Mouse (Mus musculus) v-Abl transformed pro-B cells (cell line): ENCODE results near the gene Cyren.

ENCODE experiments used
- in situ Hi-C, 2 experiments: fragments of 400-800 bp; cut with MboI; formaldehyde crosslinking; loops; one replicate each; pipeline ENCODE4 v1.15.1; 2025; ENCODE audit not compliant: unreplicated experiment in 2 of 2

Cyren gene

GRCm38 (mm10) chr6:34901911-34902444 is 24.1 kb upstream of the Cyren start:
- in situ Hi-C loops = no loop called here

GRCm38 (mm10) chr6:34900990-34901389 is 23.1 kb upstream of the Cyren start:
- in situ Hi-C loops = no loop called here

- in situ Hi-C loops = loop anchor here in 1 of 2 experiments (25.0 kb wide), 1 partner anchor 737 kb away; no protein-coding TSS in a partner anchor
These were observed 21.3 kb upstream of the Cyren start for GRCm38 (mm10) chr6:34899127-34899526.

GRCm38 (mm10) chr6:34896168-34896780 is 18.4 kb upstream of the Cyren start:
- in situ Hi-C loops = loop anchor here in 1 of 2 experiments (25.0 kb wide), 1 partner anchor 734 kb away; no protein-coding TSS in a partner anchor

GRCm38 (mm10) chr6:34895569-34895968 is 17.7 kb upstream of the Cyren start:
- in situ Hi-C loops = loop anchor here in 1 of 2 experiments (25.0 kb wide), 1 partner anchor 733 kb away; no protein-coding TSS in a partner anchor

- in situ Hi-C loops = loop anchor here in 1 of 2 experiments (25.0 kb wide), 1 partner anchor 727 kb away; no protein-coding TSS in a partner anchor
These were observed 11.3 kb upstream of the Cyren start for GRCm38 (mm10) chr6:34889185-34889584.

- in situ Hi-C loops = loop anchor here in 1 of 2 experiments (25.0 kb wide), 1 partner anchor 725 kb away; no protein-coding TSS in a partner anchor
These were observed 9.4 kb upstream of the Cyren start for GRCm38 (mm10) chr6:34887131-34887850.

- in situ Hi-C loops = loop anchor here (5.0 to 25.0 kb wide), 3 partner anchors 33 to 722 kb away; partner anchors contain the start of gene Stra8 (in 1 of the 2)
These were observed 6.9 kb upstream of the Cyren start for GRCm38 (mm10) chr6:34884724-34885123.

GRCm38 (mm10) chr6:34879911-34880475 is 2.1 kb upstream of the Cyren start:
- in situ Hi-C loops = loop anchor here (5.0 to 25.0 kb wide), 4 partner anchors 37 to 718 kb away; partner anchors contain the start of genes Bpgm (in 1 of the 2) and Stra8 (in 1 of the 2)

GRCm38 (mm10) chr6:34879101-34879740 is 1.4 kb upstream of the Cyren start:
- in situ Hi-C loops = loop anchor here in 1 of 2 experiments (10.0 to 25.0 kb wide), 2 partner anchors 404 to 717 kb away; partner anchors contain the start of gene Bpgm

- in situ Hi-C loops = loop anchor here in 1 of 2 experiments (10.0 to 25.0 kb wide), 2 partner anchors 402 to 714 kb away; partner anchors contain the start of gene Bpgm
These were observed 1.1 kb downstream of the Cyren start for GRCm38 (mm10) chr6:34876835-34877156.

GRCm38 (mm10) chr6:34875966-34876834 is 1.7 kb downstream of the Cyren start:
- in situ Hi-C loops = loop anchor here in 1 of 2 experiments (10.0 to 25.0 kb wide), 2 partner anchors 401 to 714 kb away; partner anchors contain the start of gene Bpgm

GRCm38 (mm10) chr6:34875268-34875761 is 2.5 kb downstream of the Cyren start:
- in situ Hi-C loops = loop anchor here in 1 of 2 experiments (10.0 to 25.0 kb wide), 2 partner anchors 401 to 713 kb away; partner anchors contain the start of gene Bpgm

GRCm38 (mm10) chr6:34874101-34874921 is 3.5 kb downstream of the Cyren start:
- in situ Hi-C loops = loop anchor here in 1 of 2 experiments (10.0 to 25.0 kb wide), 2 partner anchors 400 to 1612 kb away; partner anchors contain the start of gene Bpgm

- in situ Hi-C loops = loop anchor here in 1 of 2 experiments (10.0 to 25.0 kb wide), 2 partner anchors 398 to 1611 kb away; partner anchors contain the start of gene Bpgm
These were observed 5.0 kb downstream of the Cyren start for GRCm38 (mm10) chr6:34872871-34873270.

- in situ Hi-C loops = loop anchor here in 1 of 2 experiments (10.0 to 25.0 kb wide), 2 partner anchors 397 to 1610 kb away; partner anchors contain the start of gene Bpgm
These were observed 5.9 kb downstream of the Cyren start for GRCm38 (mm10) chr6:34871929-34872328.

- in situ Hi-C loops = loop anchor here in 1 of 2 experiments (10.0 to 25.0 kb wide), 2 partner anchors 396 to 1608 kb away; partner anchors contain the start of gene Bpgm
These were observed 7.1 kb downstream of the Cyren start for GRCm38 (mm10) chr6:34870724-34871123.
